Mouse (Mus musculus) intestine, postnatal 0 days (tissue): ENCODE results near the gene Xylt2. TPM values are rescaled to one million over a fixed set of nuclear protein-coding genes. Genes with fewer than 3 reads are reported as not detected.
A peak's percentile ranks its signal among the peaks of the same experiment; 100 is the strongest.
"Not testable (repeated sequence)": the region's sequence is repeated elsewhere in the genome, so short reads cannot be mapped to it uniquely, and the experiment has no call there.

Experiments used
- ATAC-seq: fragments of 200-750 bp; cut with Nextera tagmentation; 2 replicates; pipeline ENCODE4 v1.8.0; 2017; ENCODE audit warnings: mild to moderate bottlenecking, moderate TSS enrichment, moderate library complexity
- H3K27ac ChIP-seq: fragments of 300-500 bp; sonication (generic); 2 replicates; pipeline ENCODE4 v1.5.1; 2014; ENCODE audit warnings: mild to moderate bottlenecking, low read depth, low read length, moderate library complexity
- H3K27me3 ChIP-seq: fragments of 300-500 bp; sonication (generic); replicated peaks from 2 replicates; pipeline ENCODE4 v1.6.1; 2014; ENCODE audit warnings: low read length, mixed read lengths; ENCODE audit not compliant: control insufficient read depth, insufficient read depth
- H3K36me3 ChIP-seq: fragments of 300-500 bp; sonication (generic); 2 replicates; pipeline ENCODE4 v1.6.1; 2014; ENCODE audit warnings: mild to moderate bottlenecking, moderate library complexity; ENCODE audit not compliant: control insufficient read depth, insufficient read depth
- H3K4me1 ChIP-seq: fragments of 300-500 bp; sonication (generic); replicated peaks from 2 replicates; pipeline ENCODE4 v1.6.1; 2014; ENCODE audit warnings: antibody characterized with exemption, low read length, mixed read lengths; ENCODE audit not compliant: control insufficient read depth, insufficient read depth
- H3K4me2 ChIP-seq: fragments of 300-500 bp; sonication (generic); replicated peaks from 2 replicates; pipeline ENCODE4 v1.6.1; 2014; ENCODE audit warnings: low read depth, mild to moderate bottlenecking, moderate library complexity
- H3K4me3 ChIP-seq: fragments of 300-500 bp; sonication (generic); 2 replicates; pipeline ENCODE4 v1.5.1; 2014; ENCODE audit warnings: low read depth, low read length
- H3K9ac ChIP-seq: fragments of 300-500 bp; sonication (generic); 2 replicates; pipeline ENCODE4 v1.6.1; 2014; ENCODE audit warnings: mild to moderate bottlenecking, low read depth, low read length
- H3K9me3 ChIP-seq: fragments of 300-500 bp; sonication (generic); 2 replicates; pipeline ENCODE4 v1.6.1; 2016; ENCODE audit warnings: mixed run types; ENCODE audit not compliant: control insufficient read depth
- CTCF ChIP-seq: sonication (generic); IDR thresholded peaks from 2 replicates; pipeline ENCODE4 v1.5.1; 2016; ENCODE audit warnings: low read depth, mild to moderate bottlenecking, control low read depth, antibody characterized with exemption, moderate library complexity
- WGBS: fragments of 180-500 bp; shearing (Covaris S2); extraction: QIAGEN DNeasy Blood & Tissue Kit; methylation state at CpG from one replicate; pipeline ENCODE4 v1.1.7; 2014; 5-methylcytosine and 5-hydroxymethylcytosine counted together
- polyA plus RNA-seq: library from polyadenylated mRNA; unstranded; fragments of >200 nt; fragmentation: Nextera tagmentation; extraction: Ambion mirVana; gene quantifications from 2 replicates; pipeline ENCODE4 v1.2.1, GENCODE M21; 2015

Xylt2 gene
- polyA plus RNA-seq, 1 experiment from 2014 or later = 8.0 TPM

DNA sequence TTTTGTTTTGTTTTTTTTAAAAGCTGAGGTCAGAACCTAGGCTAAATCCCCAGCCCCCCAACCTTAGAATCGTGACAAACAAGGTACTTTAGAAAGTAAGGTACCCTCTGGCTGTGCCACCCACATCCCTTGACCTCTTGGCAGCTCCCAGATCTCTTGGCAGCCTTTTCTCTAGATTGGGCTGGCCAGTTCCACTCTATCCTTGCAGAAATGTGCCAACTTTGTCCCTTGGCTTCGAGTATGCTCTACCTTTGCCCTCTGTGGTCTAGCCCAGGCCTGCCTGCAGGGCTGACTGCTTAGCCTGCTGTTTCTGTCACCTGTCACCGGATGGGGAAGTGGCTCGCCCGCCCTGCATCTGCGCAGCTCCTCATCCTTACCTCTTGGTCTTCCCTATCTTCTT, 12.0 kb downstream of the Xylt2 start:
- 93% methylated on average over 6 of the region's 6 CpGs for WGBS
- ATAC-seq = no peak
- Histone ChIP-seq H3K36me3 (peaks cover 76% of the 10 kb centered on the region), H3K4me2 (no peak overlapping the region), H3K27me3 (no peaks in the 10 kb centered on the region), H3K27ac (no peak overlapping the region), H3K4me1 (no peaks in the 10 kb centered on the region), H3K4me3 (no peak overlapping the region), H3K9ac (no peak overlapping the region), H3K9me3 (no peaks in the 10 kb centered on the region)
- no peak for TF ChIP-seq CTCF

DNA sequence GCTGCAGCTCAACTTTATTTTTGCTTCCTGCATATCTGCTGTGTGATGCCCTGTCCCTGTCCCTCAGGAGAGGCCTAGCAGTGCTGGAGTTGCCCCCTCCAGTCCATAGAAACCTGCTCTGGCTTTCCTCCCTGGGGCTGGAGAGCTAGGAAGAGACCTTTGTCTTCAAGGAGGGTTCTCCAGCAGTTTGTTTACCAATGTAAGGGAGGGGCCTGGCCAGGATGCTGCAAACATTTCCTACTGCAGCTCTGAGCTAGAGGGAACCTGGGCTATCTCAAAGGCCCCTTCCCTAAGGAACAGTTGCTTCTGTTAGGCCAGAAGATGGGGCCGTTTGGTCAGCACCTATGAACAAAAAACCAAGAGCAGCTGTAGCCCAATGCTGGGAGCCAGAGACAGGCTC, 16.0 kb downstream of the Xylt2 start:
- 33% methylated on average over 1 of the region's 1 CpGs for WGBS
- no peak overlapping the region for H3K9ac ChIP-seq
- H3K36me3 ChIP-seq = peaks cover 65% of the 10 kb centered on the region
- H3K27me3 ChIP-seq = no peaks in the 10 kb centered on the region
- H3K9me3 ChIP-seq = no peaks in the 10 kb centered on the region
- no peak for ATAC-seq
- no peak overlapping the region; the same call in 1 of the 2 replicates for H3K27ac ChIP-seq
- peak; percentile 20; the same call in 1 of the 2 replicates for TF ChIP-seq CTCF
- H3K4me1 ChIP-seq = no peaks in the 10 kb centered on the region
- no peak overlapping the region for H3K4me2 ChIP-seq
- H3K4me3 ChIP-seq = no peak overlapping the region

- Histone ChIP-seq H3K4me3 (peak within 1 kb of the TSS; percentile 60), H3K9ac (peak within 1 kb of the TSS; percentile 60), H3K27ac (peak within 1 kb of the TSS; percentile 87), H3K4me1 (peaks cover 12% of the 10 kb centered on the region), H3K36me3 (peaks cover 14% of the 10 kb centered on the region), H3K9me3 (no peaks in the 10 kb centered on the region), H3K27me3 (no peaks in the 10 kb centered on the region), H3K4me2 (peak within 1 kb of the TSS; percentile 71)
- under 1% methylated on average over 32 of the region's 32 CpGs for WGBS
- ATAC-seq = peak; percentile 84
- no peak for TF ChIP-seq CTCF
Measured at GRCm38 (mm10) chr11:94653663-94654436, 23.5 kb downstream of the Xylt2 start, which contains the start of the genes Mrpl27 and Eme1. TSS of gene Mrpl27 (plus strand) at chr11:94653767. TSS of gene Eme1 (minus strand) at chr11:94653964.

DNA sequence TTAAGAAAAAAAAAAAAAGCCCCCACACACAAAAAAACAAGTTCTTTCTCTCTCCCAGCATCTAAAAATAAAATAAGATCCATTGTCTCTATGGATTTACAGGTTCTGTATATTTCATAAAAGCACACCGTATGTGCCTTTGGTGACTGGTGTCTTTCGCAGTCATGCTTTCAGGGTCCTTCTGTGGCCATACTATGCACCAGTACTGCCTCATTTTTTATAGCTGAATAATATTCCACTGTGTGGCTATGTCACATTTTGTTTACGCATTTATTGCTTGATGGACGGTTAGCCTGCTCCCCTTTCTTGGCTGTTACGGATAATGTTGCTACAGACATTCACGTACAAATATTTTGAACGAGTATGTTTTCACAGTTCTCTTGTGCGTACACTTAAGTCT, 24.3 kb downstream of the Xylt2 start:
- TF ChIP-seq CTCF = no peak
- Histone ChIP-seq H3K27me3 (no peaks in the 10 kb centered on the region), H3K4me2 (peak overlapping the region; percentile 71), H3K4me1 (peaks cover 12% of the 10 kb centered on the region), H3K27ac (no peak overlapping the region), H3K9me3 (no peaks in the 10 kb centered on the region), H3K9ac (no peak overlapping the region), H3K36me3 (peaks cover 7% of the 10 kb centered on the region; the same call in 1 of the 2 replicates), H3K4me3 (peak overlapping the region; percentile 60)
- ATAC-seq = no peak
- WGBS = 37% methylated on average over 8 of the region's 8 CpGs

DNA sequence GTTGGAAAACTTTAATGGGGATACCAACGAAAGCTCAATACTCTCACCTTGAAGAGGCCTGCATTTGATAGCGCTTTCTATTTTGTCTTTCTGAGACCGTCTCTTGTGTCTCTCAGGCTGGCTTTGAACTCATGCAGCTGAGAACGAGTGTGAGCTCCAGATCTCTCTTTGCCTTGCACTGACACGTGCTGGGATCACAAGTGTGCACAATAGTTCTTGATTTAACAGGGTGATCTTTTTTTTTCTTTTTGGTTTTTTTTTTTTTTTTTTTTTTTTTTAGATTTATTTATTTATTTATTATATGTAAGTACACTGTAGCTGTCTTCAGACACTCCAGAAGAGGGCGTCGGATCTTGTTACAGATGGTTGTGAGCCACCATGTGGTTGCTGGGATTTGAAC, 26.1 kb downstream of the Xylt2 start:
- not testable (repeated sequence) for H3K9me3 ChIP-seq, H3K9ac ChIP-seq, H3K27me3 ChIP-seq, H3K4me3 ChIP-seq, ATAC-seq, H3K27ac ChIP-seq, H3K4me2 ChIP-seq
- H3K4me1 ChIP-seq = peaks cover 12% of the 10 kb centered on the region
- 95% methylated on average over 5 of the region's 7 CpGs for WGBS
- H3K36me3 ChIP-seq = peaks cover 12% of the 10 kb centered on the region; the same call in 1 of the 2 replicates

GRCm38 (mm10) chr11:94646457-94646856, 30.9 kb downstream of the Xylt2 start:
- TF ChIP-seq CTCF = no peak
- Histone ChIP-seq H3K27ac (no peak overlapping the region), H3K4me3 (no peak overlapping the region), H3K9ac (no peak overlapping the region), H3K9me3 (no peaks in the 10 kb centered on the region), H3K4me1 (no peaks in the 10 kb centered on the region), H3K27me3 (no peaks in the 10 kb centered on the region), H3K36me3 (peaks cover 60% of the 10 kb centered on the region), H3K4me2 (no peak overlapping the region)
- ATAC-seq = no peak
- 97% methylated on average over 4 of the region's 4 CpGs for WGBS
